Mouse (Mus musculus) hindbrain, embryonic 10.5 days (tissue): Measurements from ENCODE around the gene Cog4. TPM values are rescaled to one million over a fixed set of nuclear protein-coding genes. Genes with fewer than 3 reads are reported as not detected.
A peak's percentile ranks its signal among the peaks of the same experiment; 100 is the strongest.

Experiments
- DNase-seq: peaks from one replicate; pipeline ENCODE4 v3.0.0-alpha.2; 2017; ENCODE audit warnings: low spot score
- H3K27ac ChIP-seq: fragments of 300-500 bp; sonication (generic); 2 replicates; pipeline ENCODE4 v1.5.1; 2016; ENCODE audit warnings: mild to moderate bottlenecking, moderate library complexity
- H3K27me3 ChIP-seq: fragments of 300-500 bp; sonication (generic); 2 replicates; pipeline ENCODE4 v1.6.1; 2016; ENCODE audit warnings: mild to moderate bottlenecking; ENCODE audit not compliant: poor library complexity, insufficient read depth, severe bottlenecking
- H3K36me3 ChIP-seq: fragments of 300-500 bp; sonication (generic); 2 replicates; pipeline ENCODE4 v1.6.1; 2016; ENCODE audit warnings: mild to moderate bottlenecking, moderate library complexity
- H3K4me1 ChIP-seq: fragments of 300-500 bp; sonication (generic); replicated peaks from 2 replicates; pipeline ENCODE4 v1.6.1; 2016; ENCODE audit warnings: mild to moderate bottlenecking
- H3K4me3 ChIP-seq: fragments of 300-500 bp; sonication (generic); 2 replicates; pipeline ENCODE4 v1.5.1; 2016; ENCODE audit warnings: mild to moderate bottlenecking, moderate library complexity
- H3K9me3 ChIP-seq: fragments of 300-500 bp; sonication (generic); 2 replicates; pipeline ENCODE4 v1.6.1; 2016; ENCODE audit warnings: mild to moderate bottlenecking, moderate library complexity
- WGBS: fragments of 180-500 bp; shearing (Covaris S2); methylation state at CpG from one replicate; pipeline ENCODE4 v1.1.7; 2016; 5-methylcytosine and 5-hydroxymethylcytosine counted together
- polyA plus RNA-seq: library from polyadenylated mRNA; unstranded; fragments of >200 nt; fragmentation: Nextera tagmentation; extraction: Ambion mirVana; gene quantifications from 2 replicates; pipeline ENCODE4 v1.2.1, GENCODE M21; 2016

Gene Cog4
- polyA plus RNA-seq, 1 experiment from 2014 or later, result 70.0 TPM

DNA sequence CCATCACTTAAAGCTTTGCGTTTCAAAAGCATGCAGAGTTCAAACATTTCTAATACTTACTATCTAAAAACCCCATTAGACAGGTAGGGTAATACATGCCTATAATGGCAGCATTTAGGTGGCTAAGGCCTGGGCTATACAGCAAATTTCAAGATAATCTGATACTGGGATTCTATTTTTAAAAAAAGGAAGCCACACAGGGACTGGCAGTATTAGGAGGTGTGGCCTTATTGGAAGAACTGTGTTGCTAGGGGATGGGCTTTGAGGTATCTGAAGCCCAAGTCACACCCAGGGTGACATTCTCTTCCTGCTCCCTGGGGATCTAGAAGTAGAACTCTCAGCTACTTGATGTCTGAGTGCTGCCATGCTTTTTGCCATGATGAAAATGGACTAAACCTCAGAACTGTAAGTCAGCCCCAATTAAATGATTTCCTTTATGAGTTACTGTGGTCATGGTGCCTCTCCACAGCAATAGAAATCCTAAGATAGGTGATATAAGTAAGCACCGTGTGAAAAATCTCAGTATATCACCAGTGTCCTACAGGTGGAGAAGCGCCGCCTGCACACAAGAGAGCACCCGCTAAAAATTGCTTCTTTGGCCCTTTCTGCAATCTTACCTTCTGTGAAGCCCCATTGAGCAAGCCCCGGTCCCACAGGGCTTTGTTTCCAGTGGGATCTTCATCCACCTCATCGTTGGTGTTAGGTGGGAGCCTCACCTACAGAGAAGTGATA lies 33.9 kb upstream of the Cog4 start:
- peaks cover 92% of the 10 kb centered on the region for H3K36me3 ChIP-seq
- H3K4me3 ChIP-seq, result no peak overlapping the region
- 96% methylated on average over 7 of the region's 7 CpGs for WGBS
- DNase-seq, result no peak
- no peaks in the 10 kb centered on the region for H3K9me3 ChIP-seq
- H3K27me3 ChIP-seq, result no peaks in the 10 kb centered on the region
- H3K27ac ChIP-seq, result no peak overlapping the region
- H3K4me1 ChIP-seq, result peaks cover 3% of the 10 kb centered on the region; the same call in 1 of the 2 replicates

DNA sequence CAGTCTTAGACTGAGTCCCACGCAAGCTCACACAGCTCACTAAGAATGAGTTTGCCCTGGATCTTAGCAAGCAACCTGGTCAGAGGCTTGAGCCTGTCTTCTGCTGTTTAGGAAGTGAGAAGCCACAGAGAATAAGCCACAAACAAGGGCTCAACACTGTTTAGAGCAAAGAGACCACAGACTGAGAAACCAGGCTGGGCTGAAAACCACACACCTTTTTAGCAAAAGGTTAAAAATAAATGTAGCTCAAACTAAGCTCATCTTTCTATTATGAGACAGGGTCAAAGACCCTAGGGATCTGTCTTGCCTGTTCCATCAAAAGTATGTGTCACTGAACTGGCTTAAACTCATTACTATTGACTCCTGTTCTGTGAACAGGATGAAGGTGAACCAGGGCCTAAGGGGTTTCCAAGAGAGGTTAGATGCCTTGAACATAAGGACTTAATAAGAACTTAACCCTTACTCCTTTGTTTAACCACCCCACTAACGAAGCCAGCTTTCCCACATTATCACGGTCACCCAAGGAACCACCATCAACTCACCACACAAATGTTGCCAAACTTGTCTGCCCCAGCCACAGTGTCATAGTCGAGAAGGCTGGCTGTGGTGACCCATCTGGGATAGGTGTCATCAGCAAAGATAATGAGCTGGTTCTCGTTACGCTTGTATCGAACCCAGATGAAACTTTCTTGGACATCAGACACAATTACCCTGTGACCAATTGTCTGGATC lies 33.2 kb upstream of the Cog4 start:
- WGBS, result 93% methylated on average over 7 of the region's 7 CpGs
- Histone ChIP-seq H3K27ac (no peak overlapping the region), H3K9me3 (no peaks in the 10 kb centered on the region), H3K27me3 (no peaks in the 10 kb centered on the region), H3K4me1 (peaks cover 3% of the 10 kb centered on the region; the same call in 1 of the 2 replicates), H3K36me3 (peaks cover 100% of the 10 kb centered on the region), H3K4me3 (no peak overlapping the region)
- DNase-seq, result no peak

DNA sequence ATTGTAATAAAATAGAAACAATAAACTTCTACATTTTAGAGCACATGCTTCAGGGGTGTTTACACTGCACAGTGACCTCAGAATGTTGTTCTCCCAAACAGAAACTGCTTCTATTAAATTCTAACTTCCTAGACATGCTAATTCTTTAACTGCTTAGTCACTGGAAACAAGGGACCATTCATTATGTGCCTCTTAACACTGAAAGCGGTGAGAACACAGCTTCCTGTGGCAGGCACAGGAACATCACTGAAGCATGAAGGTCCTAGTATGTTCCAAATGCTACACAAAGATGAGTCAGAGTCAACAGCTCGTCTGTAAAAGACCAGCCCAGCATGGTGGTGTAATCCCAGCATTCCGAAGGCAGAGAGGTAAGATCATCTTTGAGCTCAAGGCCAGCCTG lies 31.1 kb upstream of the Cog4 start:
- Histone ChIP-seq H3K4me3 (no peak overlapping the region), H3K27me3 (no peaks in the 10 kb centered on the region), H3K27ac (no peak overlapping the region), H3K36me3 (peaks cover 100% of the 10 kb centered on the region), H3K4me1 (no peaks in the 10 kb centered on the region), H3K9me3 (no peaks in the 10 kb centered on the region)
- 79% methylated on average over 3 of the region's 3 CpGs for WGBS
- DNase-seq, result no peak

DNA sequence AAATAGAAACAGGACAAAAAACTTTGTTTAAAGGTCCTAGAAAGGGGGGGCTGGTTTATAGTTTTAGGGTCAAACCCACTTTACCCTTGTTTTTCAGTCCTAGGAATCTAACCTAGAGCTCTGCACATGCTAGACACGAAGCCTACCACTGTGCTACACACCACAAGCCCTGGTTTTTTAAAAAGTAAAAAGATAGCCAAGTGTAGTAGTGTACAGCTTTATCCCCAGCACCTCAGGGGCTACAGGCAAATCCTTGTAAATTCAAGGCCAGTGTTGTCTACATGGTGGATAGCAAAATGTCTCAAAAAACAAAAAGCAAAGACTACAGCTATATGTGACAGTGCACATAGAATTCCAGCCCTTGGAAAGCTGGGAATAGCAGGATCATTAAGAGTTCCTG lies 29.4 kb upstream of the Cog4 start:
- Histone ChIP-seq H3K36me3 (peaks cover 100% of the 10 kb centered on the region), H3K4me3 (no peak overlapping the region), H3K27ac (no peak overlapping the region), H3K4me1 (no peaks in the 10 kb centered on the region), H3K9me3 (no peaks in the 10 kb centered on the region), H3K27me3 (no peaks in the 10 kb centered on the region)
- no peak for DNase-seq
- WGBS, result 90% methylated on average over 1 of the region's 1 CpGs

DNA sequence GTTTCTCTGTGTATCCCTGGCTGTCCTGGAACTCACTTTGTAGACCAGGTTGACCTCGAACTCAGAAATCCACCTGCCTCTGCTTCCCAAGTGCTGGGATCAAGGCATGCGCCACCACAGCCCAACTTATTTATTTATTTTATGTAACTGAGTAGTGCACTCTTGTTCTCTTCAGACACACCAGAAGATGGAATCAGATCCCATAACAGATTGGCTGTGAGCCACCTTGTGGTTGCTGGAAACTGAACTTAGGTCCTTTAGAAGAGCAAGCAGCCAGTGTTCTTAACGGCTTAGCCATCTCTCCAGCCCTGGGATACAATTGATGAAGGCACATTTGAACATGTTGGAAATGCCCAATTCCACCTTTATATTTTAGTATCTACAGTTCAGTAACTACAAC lies 27.8 kb upstream of the Cog4 start:
- H3K27me3 ChIP-seq, result no peaks in the 10 kb centered on the region
- no peaks in the 10 kb centered on the region for H3K4me1 ChIP-seq
- 92% methylated on average over 3 of the region's 3 CpGs for WGBS
- H3K4me3 ChIP-seq, result no peak overlapping the region
- no peaks in the 10 kb centered on the region for H3K9me3 ChIP-seq
- peaks cover 100% of the 10 kb centered on the region for H3K36me3 ChIP-seq
- no peak overlapping the region for H3K27ac ChIP-seq
- DNase-seq, result no peak

DNA sequence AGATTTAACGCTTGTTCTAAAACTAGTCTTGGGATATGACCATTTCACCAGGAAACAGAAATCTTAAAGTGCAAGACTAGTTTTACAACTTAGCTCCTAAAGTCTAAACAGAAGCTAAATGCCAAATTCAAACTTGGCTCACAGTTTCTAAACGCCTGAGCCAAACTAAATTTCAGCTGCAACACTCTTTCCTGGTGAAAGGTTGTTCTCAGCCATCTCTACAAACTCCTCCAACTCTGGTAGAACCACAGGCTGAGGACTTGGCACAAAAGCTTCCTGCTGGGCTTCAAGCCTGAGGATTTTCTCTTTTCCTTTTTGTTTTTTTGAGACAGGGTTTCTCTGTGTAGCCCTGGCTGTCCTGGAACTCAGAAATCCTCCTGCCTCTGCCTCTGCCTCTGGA lies 26.1 kb upstream of the Cog4 start:
- Histone ChIP-seq H3K27me3 (no peaks in the 10 kb centered on the region), H3K4me3 (no peak overlapping the region), H3K36me3 (peaks cover 100% of the 10 kb centered on the region), H3K4me1 (no peaks in the 10 kb centered on the region), H3K27ac (no peak overlapping the region), H3K9me3 (no peaks in the 10 kb centered on the region)
- no peak for DNase-seq
- 96% methylated on average over 2 of the region's 2 CpGs for WGBS

DNA sequence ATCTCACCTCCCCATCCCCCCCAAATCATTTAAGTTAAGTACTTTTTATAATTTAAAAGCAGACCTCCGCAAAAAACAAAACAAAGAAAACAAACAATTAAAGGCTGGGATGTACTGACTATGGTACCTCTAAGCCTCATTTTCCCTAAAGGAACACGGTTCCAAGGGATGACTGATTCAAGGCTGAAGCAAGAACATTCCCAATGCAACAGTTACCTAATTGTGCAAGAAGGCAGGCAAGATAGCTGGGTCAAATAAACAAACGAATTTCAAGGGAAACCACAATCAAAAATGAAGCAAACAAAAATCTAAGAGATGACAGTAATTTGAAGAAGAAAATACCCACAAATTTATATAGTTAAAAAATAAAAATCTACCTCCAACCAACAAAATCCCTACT lies 24.4 kb upstream of the Cog4 start:
- no peak overlapping the region for H3K27ac ChIP-seq
- H3K9me3 ChIP-seq, result no peaks in the 10 kb centered on the region
- H3K4me1 ChIP-seq, result no peaks in the 10 kb centered on the region
- H3K4me3 ChIP-seq, result no peak overlapping the region
- H3K27me3 ChIP-seq, result no peaks in the 10 kb centered on the region
- H3K36me3 ChIP-seq, result peaks cover 100% of the 10 kb centered on the region
- no peak for DNase-seq
- 85% methylated on average over 3 of the region's 3 CpGs for WGBS

DNA sequence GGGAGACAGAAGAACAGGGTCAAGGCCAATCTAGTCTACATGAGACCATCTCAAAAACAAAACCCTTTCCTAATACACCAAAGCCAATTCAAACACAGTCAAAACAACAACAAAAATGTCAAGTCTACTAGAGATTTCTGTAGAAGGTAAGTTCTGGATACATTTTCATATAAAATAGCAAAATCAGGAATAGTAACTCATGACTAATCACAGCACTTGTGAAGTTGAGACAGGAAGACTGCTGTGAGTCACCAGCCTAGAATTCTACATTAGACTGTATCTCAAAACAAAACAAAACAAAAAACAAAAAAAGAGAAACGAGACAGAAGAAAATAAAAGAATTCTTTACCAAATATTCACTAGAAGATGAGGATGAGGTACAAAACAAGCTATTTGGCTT lies 21.5 kb upstream of the Cog4 start:
- Histone ChIP-seq H3K4me3 (no peak overlapping the region), H3K36me3 (peaks cover 100% of the 10 kb centered on the region), H3K9me3 (no peaks in the 10 kb centered on the region), H3K4me1 (no peaks in the 10 kb centered on the region), H3K27ac (no peak overlapping the region), H3K27me3 (no peaks in the 10 kb centered on the region)
- no peak for DNase-seq
- 93% methylated on average over 1 of the region's 1 CpGs for WGBS

DNA sequence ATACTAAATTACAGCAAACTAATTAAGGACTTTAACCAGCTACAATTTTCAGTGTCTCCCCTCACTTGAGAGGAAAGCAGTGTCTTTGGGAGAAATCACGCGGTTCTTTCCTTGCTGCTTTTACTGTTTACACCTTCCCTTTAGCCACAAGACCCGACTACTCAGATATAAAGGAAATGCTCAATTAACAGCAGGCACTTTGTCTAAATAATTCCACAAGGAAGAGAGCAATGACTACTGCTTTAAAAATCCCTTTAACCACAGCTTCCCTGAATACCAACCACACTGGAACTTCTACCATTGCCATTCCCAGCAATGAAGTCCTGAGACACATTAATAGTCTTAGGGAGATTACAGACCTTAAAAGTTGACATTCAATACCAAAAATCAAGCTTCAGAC lies 17.9 kb upstream of the Cog4 start:
- H3K27me3 ChIP-seq, result no peaks in the 10 kb centered on the region
- no peak for DNase-seq
- peaks cover 100% of the 10 kb centered on the region for H3K36me3 ChIP-seq
- no peak overlapping the region for H3K27ac ChIP-seq
- no peaks in the 10 kb centered on the region for H3K4me1 ChIP-seq
- WGBS, result 89% methylated on average over 3 of the region's 3 CpGs
- no peaks in the 10 kb centered on the region for H3K9me3 ChIP-seq
- no peak overlapping the region for H3K4me3 ChIP-seq

DNA sequence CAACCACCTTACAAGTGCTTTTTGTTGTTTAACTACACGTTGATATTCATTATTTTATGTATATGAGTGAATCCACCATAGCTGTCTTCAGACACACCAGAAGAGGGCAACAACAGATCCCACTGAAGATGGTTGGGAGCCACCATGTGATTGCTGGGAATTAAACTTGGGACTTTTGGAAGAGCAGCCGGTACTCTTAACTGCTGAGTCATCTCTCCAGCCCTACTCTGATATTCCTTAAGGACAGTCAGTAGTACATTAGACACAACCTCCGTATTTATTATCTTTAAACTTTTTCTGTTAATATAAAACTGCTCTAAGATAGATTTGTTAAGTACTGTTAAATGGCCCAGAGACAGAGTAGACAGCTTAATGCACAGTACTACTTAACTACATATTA lies 14.4 kb upstream of the Cog4 start:
- H3K36me3 ChIP-seq, result peaks cover 100% of the 10 kb centered on the region

DNA sequence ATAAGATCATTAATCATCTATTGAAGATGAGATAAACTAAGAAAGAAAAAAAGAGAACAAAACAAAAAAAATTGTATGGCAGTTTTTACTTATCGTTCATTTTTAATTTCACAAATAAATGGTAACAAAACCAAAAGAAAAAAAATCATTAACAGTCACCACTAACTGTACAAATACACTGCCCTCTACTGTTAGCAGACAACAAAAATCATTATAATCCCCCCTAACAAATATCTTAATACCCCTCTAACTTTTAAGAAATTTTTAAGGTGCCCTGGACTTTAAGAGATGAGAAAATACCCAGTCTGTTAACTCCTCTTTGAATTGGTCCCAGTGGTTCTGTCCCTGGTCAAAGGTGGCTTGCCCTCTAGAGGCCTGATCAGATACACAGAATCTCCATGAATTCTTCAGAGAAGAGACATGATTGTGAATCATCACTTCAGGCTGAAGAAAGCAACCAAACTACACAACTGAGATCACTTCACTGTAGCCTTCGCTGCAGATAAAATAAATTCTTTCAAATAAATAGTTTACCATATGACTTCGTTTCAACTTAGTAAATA lies 4.3 kb upstream of the Cog4 start:
- H3K36me3 ChIP-seq, result peaks cover 77% of the 10 kb centered on the region
- H3K27me3 ChIP-seq, result no peaks in the 10 kb centered on the region
- 94% methylated on average over 3 of the region's 3 CpGs for WGBS
- no peak overlapping the region for H3K27ac ChIP-seq
- no peak overlapping the region for H3K4me3 ChIP-seq
- no peak for DNase-seq
- H3K9me3 ChIP-seq, result no peaks in the 10 kb centered on the region
- peaks cover 9% of the 10 kb centered on the region for H3K4me1 ChIP-seq

More for the DNA sequence above, 14.4 kb upstream of the Cog4 start:
- no peaks in the 10 kb centered on the region for H3K27me3 ChIP-seq
- DNase-seq, result no peak
- 91% methylated on average over 3 of the region's 3 CpGs for WGBS
- no peak overlapping the region for H3K4me3 ChIP-seq
- H3K27ac ChIP-seq, result no peak overlapping the region
- H3K4me1 ChIP-seq, result no peaks in the 10 kb centered on the region
- no peaks in the 10 kb centered on the region for H3K9me3 ChIP-seq

DNA sequence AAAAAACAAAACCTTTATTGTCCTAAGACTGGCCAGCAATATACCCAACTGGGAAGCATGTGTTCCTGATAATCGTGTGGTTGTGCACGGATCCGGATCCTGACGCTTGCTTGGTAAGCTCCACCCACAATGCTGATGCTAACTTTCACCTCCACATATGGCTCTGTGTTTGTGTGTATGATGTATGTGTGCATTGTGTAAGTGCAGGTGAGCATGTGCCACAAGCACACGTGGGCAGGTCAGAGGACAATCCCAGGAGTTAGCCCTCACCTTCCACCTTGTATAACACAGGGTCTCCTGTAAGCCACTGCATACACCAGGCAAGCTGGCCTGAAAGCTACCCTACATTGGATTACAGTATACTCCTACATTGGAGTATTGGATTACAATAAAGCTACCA lies 3.2 kb upstream of the Cog4 start:
- no peaks in the 10 kb centered on the region for H3K9me3 ChIP-seq
- H3K27me3 ChIP-seq, result no peaks in the 10 kb centered on the region
- H3K4me3 ChIP-seq, result no peak overlapping the region
- WGBS, result 89% methylated on average over 5 of the region's 5 CpGs
- H3K36me3 ChIP-seq, result peaks cover 66% of the 10 kb centered on the region
- DNase-seq, result no peak
- H3K27ac ChIP-seq, result no peak overlapping the region
- H3K4me1 ChIP-seq, result peaks cover 19% of the 10 kb centered on the region

DNA sequence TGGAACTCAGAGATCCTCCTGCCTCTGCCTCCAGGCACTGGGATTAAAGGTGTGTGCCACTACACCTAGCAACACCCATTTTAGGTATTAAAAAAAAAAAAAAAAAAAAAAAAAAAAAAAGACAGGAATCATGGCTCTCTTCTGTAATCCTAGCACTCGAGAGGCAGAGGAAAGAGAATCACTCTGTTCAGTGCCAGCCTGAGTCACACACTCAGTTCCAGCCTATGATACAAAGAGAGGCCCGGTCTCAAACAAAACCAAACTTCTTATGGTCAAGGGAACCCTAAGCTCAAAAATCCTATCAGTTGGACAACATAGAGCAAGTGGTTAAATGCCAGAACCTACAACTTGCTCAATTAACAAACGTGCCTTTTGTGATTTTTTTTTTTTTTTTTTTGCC lies 1.5 kb upstream of the Cog4 start:
- H3K36me3 ChIP-seq, result peaks cover 53% of the 10 kb centered on the region
- no peak overlapping the region for H3K27ac ChIP-seq
- H3K4me3 ChIP-seq, result peak overlapping the region; percentile 89

More for the DNA sequence above, 1.5 kb upstream of the Cog4 start:
- WGBS, result 88% methylated on average over 3 of the region's 3 CpGs
- Histone ChIP-seq H3K4me1 (peaks cover 20% of the 10 kb centered on the region), H3K9me3 (no peaks in the 10 kb centered on the region), H3K27me3 (no peaks in the 10 kb centered on the region)
- DNase-seq, result no peak
